Mouse (Mus musculus): Measurements from ENCODE around the gene St8sia4.

DNA sequence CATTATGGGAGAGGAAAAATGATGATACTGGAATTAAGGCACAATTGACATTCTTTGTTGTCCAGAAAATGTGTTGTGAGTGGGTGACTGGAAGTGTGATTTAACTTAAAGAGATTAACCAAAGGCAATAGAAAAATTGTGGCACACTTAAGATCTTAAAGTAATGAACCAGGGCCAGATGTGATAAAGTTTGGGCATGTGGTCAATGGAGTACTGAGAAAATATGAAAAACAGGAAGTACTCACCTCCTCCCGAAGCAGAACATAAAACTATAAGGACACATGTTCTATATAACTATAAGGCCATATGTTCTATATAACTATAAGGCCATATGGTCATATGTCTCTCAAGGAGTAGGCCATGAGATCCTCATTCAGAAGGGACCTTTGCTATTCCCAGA is 96.3 kb downstream of the St8sia4 start:
- TF ChIP-seq CTCF (IDR thresholded peaks at IDR 0.05; ENCODE audit: extremely low read depth, insufficient read length, insufficient replicate concordance, low read depth, low read length), result no peak
- no peak for TF ChIP-seq POLR2A (IDR thresholded peaks at IDR 0.05; ENCODE audit: low read depth, low read length)
